16 mouse cellular contexts compared by ENCODE assay signal in the genomic region with DNA sequence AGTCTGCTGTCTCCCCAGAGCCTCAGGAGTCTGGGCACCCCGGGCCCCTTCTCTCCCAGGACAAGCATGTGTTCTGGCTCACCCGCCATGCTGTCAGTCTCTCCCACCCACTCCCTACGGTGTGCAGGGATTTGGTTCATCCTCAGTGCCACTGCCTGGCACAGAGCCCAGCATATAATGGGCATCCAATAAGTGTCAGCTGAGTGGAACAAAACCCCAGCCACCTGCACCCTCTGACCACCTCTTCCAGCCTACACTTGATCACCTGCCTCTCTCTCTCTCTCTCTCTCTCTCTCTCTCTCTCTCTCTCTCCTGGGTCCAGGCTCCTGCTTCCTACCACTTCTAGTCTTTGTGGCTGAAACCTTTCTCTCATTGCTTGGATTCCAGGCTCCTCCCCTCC.
DNase-seq lines count a peak whose midpoint lies in the region; ATAC-seq and TF ChIP-seq lines count a peak whose summit lies in the region.
"Had no signal": no experiment of that assay in that cellular context is flagged by ENCODE, and none has a peak within 500 bp of the region (broad histone marks: within the 10 kb centered on the region; RNA-seq: fewer than 3 reads in every experiment).

No protein-coding gene starts in this region.

- H3K4me2 ChIP-seq in hindbrain, postnatal 0 days (ENCODE audit: low read depth, low read length), result no peak overlapping the region
- H3K4me2 ChIP-seq: heart, embryonic 13.5 days; liver, embryonic 12.5 days; lung, embryonic 15.5 days had no signal

- no peak overlapping the region for H3K9ac ChIP-seq in hindbrain, postnatal 0 days (replicated peaks; ENCODE audit: low read length)
- H3K9ac ChIP-seq: heart, embryonic 13.5 days; liver, embryonic 12.5 days; lung, embryonic 15.5 days had no signal

- H3K36me3 ChIP-seq in hindbrain, postnatal 0 days (ENCODE audit: insufficient read depth, low read length), result no peaks in the 10 kb centered on the region
- H3K36me3 ChIP-seq in hindbrain, embryonic 10.5 days, result no peaks in the 10 kb centered on the region
- H3K36me3 ChIP-seq in limb, embryonic 10.5 days, result no peaks in the 10 kb centered on the region
- H3K36me3 ChIP-seq: heart, embryonic 13.5 days; liver, embryonic 12.5 days; lung, embryonic 15.5 days had no signal

- no peaks in the 10 kb centered on the region for H3K27me3 ChIP-seq in hindbrain, postnatal 0 days (ENCODE audit: insufficient read depth, low read length)
- H3K27me3 ChIP-seq in hindbrain, embryonic 10.5 days (ENCODE audit: insufficient read depth, poor library complexity, severe bottlenecking), result peaks cover 13% of the 10 kb centered on the region
- H3K27me3 ChIP-seq in limb, embryonic 10.5 days (ENCODE audit: low read depth, poor library complexity, severe bottlenecking), result peaks cover 31% of the 10 kb centered on the region
- H3K27me3 ChIP-seq: lung, embryonic 15.5 days had no signal

- H3K4me3 ChIP-seq in hindbrain, postnatal 0 days (ENCODE audit: low read length), result no peak overlapping the region
- no peak overlapping the region for H3K4me3 ChIP-seq in hindbrain, embryonic 10.5 days
- H3K4me3 ChIP-seq in limb, embryonic 10.5 days, result no peak overlapping the region
- H3K4me3 ChIP-seq: erythroblast, embryonic 14.5 days; heart, embryonic 13.5 days; liver, embryonic 12.5 days; lung, embryonic 15.5 days had no signal

- 17% methylated on average over 3 of the region's 3 CpGs for WGBS in hindbrain, postnatal 0 days
- 76% methylated on average over 3 of the region's 3 CpGs for WGBS in hindbrain, embryonic 10.5 days
- WGBS in limb, embryonic 10.5 days, result 74% methylated on average over 3 of the region's 3 CpGs

- ATAC-seq in hindbrain, postnatal 0 days, result no peak
- ATAC-seq: intestine, embryonic 16.5 days; liver, embryonic 12.5 days had no signal

- no peaks in the 10 kb centered on the region for H3K9me3 ChIP-seq in hindbrain, postnatal 0 days (ENCODE audit: low read length)
- no peaks in the 10 kb centered on the region for H3K9me3 ChIP-seq in hindbrain, embryonic 10.5 days
- no peaks in the 10 kb centered on the region for H3K9me3 ChIP-seq in limb, embryonic 10.5 days (replicated peaks)
- H3K9me3 ChIP-seq: heart, embryonic 13.5 days; liver, embryonic 12.5 days; lung, embryonic 15.5 days had no signal

- H3K27ac ChIP-seq in hindbrain, postnatal 0 days, result no peak overlapping the region
- no peak overlapping the region for H3K27ac ChIP-seq in hindbrain, embryonic 10.5 days
- H3K27ac ChIP-seq in limb, embryonic 10.5 days, result no peak overlapping the region
- H3K27ac ChIP-seq: heart, embryonic 13.5 days; kidney, postnatal 0 days; liver, embryonic 12.5 days; lung, embryonic 15.5 days had no signal

- no peak for TF ChIP-seq CTCF in hindbrain, postnatal 0 days (IDR thresholded peaks at IDR 0.05; ENCODE audit: low read depth)
- no peak for TF ChIP-seq CTCF in brain, embryonic 14.5 days (IDR thresholded peaks at IDR 0.05; ENCODE audit: borderline replicate concordance, extremely low read depth, insufficient read depth, insufficient read length)

- DNase-seq in cerebellum, adult 11-12 months, result peak; percentile 5
- no peak for DNase-seq in cerebellum, adult 8-10 months
- peak; percentile 51 for DNase-seq in hindbrain, postnatal 0 days (ENCODE audit: low spot score)
- DNase-seq in hindbrain, embryonic 10.5 days (ENCODE audit: low spot score), result no peak
- peak; percentile 84 for DNase-seq in retina, postnatal 1 day
- no peak for DNase-seq in retina, embryonic 14.5 days (ENCODE audit: low spot score)
- peak; percentile 76 for DNase-seq in brain, embryonic 14.5 days (ENCODE audit: low read depth)
- no peak for DNase-seq in limb, embryonic 10.5 days (ENCODE audit: low spot score)
- DNase-seq: cerebellum, adult 9-10 months; embryo, embryonic 11 days had no signal

- H3K4me1 ChIP-seq in hindbrain, postnatal 0 days (ENCODE audit: insufficient read depth, low read length), result 0 out of 2 replicates have a peak, but pooled peaks cover 11% of the 10 kb centered on the region
- peaks cover 22% of the 10 kb centered on the region for H3K4me1 ChIP-seq in hindbrain, embryonic 10.5 days (replicated peaks)
- H3K4me1 ChIP-seq in limb, embryonic 10.5 days, result 0 out of 2 replicates have a peak, but pooled peaks cover 3% of the 10 kb centered on the region
- H3K4me1 ChIP-seq: liver, embryonic 12.5 days; lung, embryonic 15.5 days had no signal

- TF ChIP-seq POLR2A in brain, embryonic 14.5 days (IDR thresholded peaks at IDR 0.05; ENCODE audit: borderline replicate concordance, extremely low read depth, insufficient read depth, insufficient read length, poor library complexity, severe bottlenecking), result no peak

Comparison
In these comparisons a context has a peak if more than half of its experiments do, and no peak if none do; other contexts are left out.
1. DNase-seq: peak in cerebellum, adult 11-12 months (single experiment), hindbrain, postnatal 0 days (single experiment), retina, postnatal 1 day (single experiment) and brain, embryonic 14.5 days (single experiment); none in cerebellum, adult 8-10 months (single experiment), hindbrain, embryonic 10.5 days (single experiment), retina, embryonic 14.5 days (single experiment) and limb, embryonic 10.5 days (single experiment).